Mouse (Mus musculus): ENCODE data around the gene Col13a1. TPM values are rescaled to one million over a fixed set of nuclear protein-coding genes. Genes with fewer than 3 reads are reported as not detected.

Col13a1 gene
- total and polyA plus RNA-seq, 3 experiments: not detected

DNA sequence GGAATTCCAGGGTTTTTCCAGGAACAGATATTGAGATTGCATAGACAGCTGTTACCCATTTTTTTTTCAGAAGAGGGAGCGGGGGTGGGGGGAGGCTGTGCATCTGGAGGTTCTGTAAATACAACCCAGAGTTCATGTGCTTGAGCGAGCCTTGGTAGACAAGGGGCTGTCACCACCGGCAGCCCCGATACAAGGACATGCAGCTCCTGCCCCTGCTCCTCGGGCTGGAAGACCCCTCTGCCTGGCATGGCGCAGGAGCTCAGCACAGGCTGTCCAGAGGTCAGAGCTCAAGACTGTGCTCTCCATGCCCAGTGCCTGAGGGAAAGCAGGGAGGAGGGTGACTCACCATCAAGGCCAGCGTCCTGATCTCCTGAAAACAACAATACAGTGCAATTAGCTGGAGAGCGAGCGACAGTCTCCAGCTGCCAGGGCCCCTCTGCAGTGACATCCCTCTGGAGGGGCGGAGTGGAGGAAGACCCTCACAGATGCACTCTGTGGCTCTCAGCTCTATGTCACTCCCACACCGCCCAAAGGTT lies 112.8 kb downstream of the Col13a1 start:
- no peak overlapping the region for H3K27ac ChIP-seq (ENCODE audit: insufficient read depth, low read depth)
- dilution Hi-C loops (cut with MboI; ENCODE audit: extremely low pct_ligation_motif_present, extremely low pct_unique_long_range_greater_than_20kb, low sequenced_read_pairs) (no loop called here), in situ Hi-C loops (cut with MboI; ENCODE audit: low pct_ligation_motif_present, low pct_unique_long_range_greater_than_20kb, low sequenced_read_pairs) (no loop called here)
- H3K36me3 ChIP-seq (replicated peaks in 1 of 2; ENCODE audit: control insufficient read depth in 1 of 2, insufficient read depth in 1 of 2, low read length in 1 of 2): no peaks in the 10 kb centered on the region
- no peak overlapping the region for H3K4me2 ChIP-seq (ENCODE audit: insufficient read depth, low read depth, poor library complexity, severe bottlenecking)
- H3K4me1 ChIP-seq (ENCODE audit: control insufficient read depth in 1 of 2, insufficient read depth in 2 of 2): peaks cover 0 to 3% of the 10 kb centered on the region in 2 experiments; a peak in 1 of 4 replicates
- no peak for DNase-seq (ENCODE audit: extremely low read depth)
- H3K9me3 ChIP-seq (replicated peaks; ENCODE audit: low read length): no peaks in the 10 kb centered on the region
- H3K27me3 ChIP-seq (replicated peaks): peaks cover 92% of the 10 kb centered on the region
- no peak overlapping the region for H3K4me3 ChIP-seq (replicated peaks in 1 of 3; ENCODE audit: low read depth in 2 of 3, low read length in 2 of 3, poor library complexity in 1 of 3)
- TF ChIP-seq HCFC1 (IDR thresholded peaks at IDR 0.05; ENCODE audit: low read depth, low read length): no peak
- TF ChIP-seq POLR2A (IDR thresholded peaks at IDR 0.05; ENCODE audit: low read depth, low read length): no peak
- TF ChIP-seq ZC3H11A (IDR thresholded peaks at IDR 0.05; ENCODE audit: low read depth, low read length): no peak
- no peak for TF ChIP-seq CTCF (conservative IDR thresholded peaks at IDR 0.05 in 1 of 2, IDR thresholded peaks at IDR 0.05 in 1 of 2; ENCODE audit: low read depth in 2 of 2, low read length in 2 of 2)
- TF ChIP-seq ZNF384 (IDR thresholded peaks at IDR 0.05; ENCODE audit: low read depth, low read length): no peak
- TF ChIP-seq RAD21 (IDR thresholded peaks at IDR 0.05; ENCODE audit: low read depth, low read length): no peak
- TF ChIP-seq EP300 (IDR thresholded peaks at IDR 0.05; ENCODE audit: low read length): no peak
- TF ChIP-seq NELFE (IDR thresholded peaks at IDR 0.05; ENCODE audit: low read depth, low read length): no peak
- no peak for TF ChIP-seq BHLHE40 (IDR thresholded peaks at IDR 0.05; ENCODE audit: low read depth, low read length)
- TF ChIP-seq ELF1 (IDR thresholded peaks at IDR 0.05; ENCODE audit: low read depth, low read length): no peak
- no peaks in the 10 kb centered on the region for H3K79me2 ChIP-seq (replicated peaks; ENCODE audit: control insufficient read depth, extremely low read depth, insufficient read depth, poor library complexity, severe bottlenecking)
- no peak overlapping the region for H3K9ac ChIP-seq (ENCODE audit: insufficient read depth, low read depth)

DNA sequence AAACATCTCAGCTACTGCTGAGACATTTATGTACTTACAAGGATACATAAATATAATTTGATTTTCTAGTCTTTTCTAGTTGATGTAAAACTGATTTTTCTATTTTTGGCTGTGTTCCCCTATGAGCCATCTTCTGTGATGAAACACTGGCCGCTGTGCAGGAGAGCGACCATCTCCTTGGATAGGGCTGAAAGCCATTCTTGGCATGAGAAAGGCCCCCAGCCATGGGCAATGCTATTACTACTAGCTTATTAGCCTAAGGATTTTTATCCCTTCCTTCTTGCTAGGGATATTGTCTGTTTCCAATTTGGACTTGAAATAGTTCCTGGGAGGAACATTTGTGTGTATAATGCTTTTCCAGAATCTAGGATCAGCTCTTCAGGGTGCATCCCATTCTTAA lies 119.5 kb downstream of the Col13a1 start:
- no peaks in the 10 kb centered on the region for H3K36me3 ChIP-seq (replicated peaks in 1 of 2; ENCODE audit: control insufficient read depth in 1 of 2, insufficient read depth in 1 of 2, low read length in 1 of 2)
- dilution Hi-C loops (cut with MboI; ENCODE audit: extremely low pct_ligation_motif_present, extremely low pct_unique_long_range_greater_than_20kb, low sequenced_read_pairs) (no loop called here), in situ Hi-C loops (cut with MboI; ENCODE audit: low pct_ligation_motif_present, low pct_unique_long_range_greater_than_20kb, low sequenced_read_pairs) (no loop called here)
- no peaks in the 10 kb centered on the region for H3K79me2 ChIP-seq (replicated peaks; ENCODE audit: control insufficient read depth, extremely low read depth, insufficient read depth, poor library complexity, severe bottlenecking)
- no peak for DNase-seq (ENCODE audit: extremely low read depth)
- no peak overlapping the region for H3K4me2 ChIP-seq (ENCODE audit: insufficient read depth, low read depth, poor library complexity, severe bottlenecking)
- H3K27ac ChIP-seq (ENCODE audit: insufficient read depth, low read depth): no peak overlapping the region
- peaks cover 0 to 4% of the 10 kb centered on the region in 2 experiments; a peak in 2 of 4 replicates for H3K4me1 ChIP-seq (ENCODE audit: control insufficient read depth in 1 of 2, insufficient read depth in 2 of 2)
- peaks cover 55% of the 10 kb centered on the region for H3K27me3 ChIP-seq (replicated peaks)
- no peak for TF ChIP-seq JUND (conservative IDR thresholded peaks at IDR 0.05; ENCODE audit: low read depth, low read length)
- TF ChIP-seq POLR2A (IDR thresholded peaks at IDR 0.05; ENCODE audit: low read depth, low read length): no peak
- no peak for TF ChIP-seq RCOR1 (conservative IDR thresholded peaks at IDR 0.05; ENCODE audit: low read depth, low read length)
- TF ChIP-seq E2F4 (IDR thresholded peaks at IDR 0.05; ENCODE audit: insufficient replicate concordance, low read depth, low read length): no peak
- TF ChIP-seq SMC3 (IDR thresholded peaks at IDR 0.05; ENCODE audit: low read depth, low read length): no peak
- TF ChIP-seq ETS1 (conservative IDR thresholded peaks at IDR 0.05; ENCODE audit: low read depth, low read length): no peak
- no peak for TF ChIP-seq ZMIZ1 (IDR thresholded peaks at IDR 0.05; ENCODE audit: low read depth, low read length)
- no peak for TF ChIP-seq BHLHE40 (IDR thresholded peaks at IDR 0.05; ENCODE audit: low read depth, low read length)
- no peak for TF ChIP-seq TBP (conservative IDR thresholded peaks at IDR 0.05; ENCODE audit: low read depth, low read length)
- no peak for TF ChIP-seq CHD2 (IDR thresholded peaks at IDR 0.05; ENCODE audit: low read length)
- TF ChIP-seq ZC3H11A (IDR thresholded peaks at IDR 0.05; ENCODE audit: low read depth, low read length): no peak
- TF ChIP-seq MEF2A (IDR thresholded peaks at IDR 0.05; ENCODE audit: borderline replicate concordance, low read depth, low read length): no peak
- TF ChIP-seq JUN (IDR thresholded peaks at IDR 0.05; ENCODE audit: insufficient read depth, low read depth, low read length): no peak
- TF ChIP-seq UBTF (IDR thresholded peaks at IDR 0.05; ENCODE audit: low read depth, low read length): no peak
- TF ChIP-seq MAFK (IDR thresholded peaks at IDR 0.05; ENCODE audit: insufficient replicate concordance, low read length): no peak
- no peak for TF ChIP-seq ZKSCAN1 (IDR thresholded peaks at IDR 0.05; ENCODE audit: borderline replicate concordance, low read depth, low read length)
- TF ChIP-seq MAX (IDR thresholded peaks at IDR 0.05; ENCODE audit: low read length): no peak
- H3K4me3 ChIP-seq (replicated peaks in 1 of 3; ENCODE audit: low read depth in 2 of 3, low read length in 2 of 3, poor library complexity in 1 of 3): no peak overlapping the region
- peaks cover 4% of the 10 kb centered on the region for H3K9me3 ChIP-seq (replicated peaks; ENCODE audit: low read length)
- no peak overlapping the region for H3K9ac ChIP-seq (ENCODE audit: insufficient read depth, low read depth)
